Mouse (Mus musculus) kidney, adult 2 months (tissue): Measurements from ENCODE around the gene Odf2.

Source experiments
- CTCF ChIP-seq: fragments of 200-500 bp; conservative IDR thresholded peaks from 2 replicates; pipeline ENCODE4 v1.5.1; 2011; ENCODE audit warnings: low read depth, mild to moderate bottlenecking, control low read depth, low read length, moderate library complexity, mixed read lengths; ENCODE audit not compliant: insufficient read depth, insufficient read length
- POLR2A ChIP-seq: fragments of 200-500 bp; IDR thresholded peaks from one replicate; pipeline ENCODE4 v1.6.1; 2011; ENCODE audit warnings: low read depth, low read length, control low read depth

GRCm38 (mm10) chr2:29966826-29967225, 77.8 kb downstream of the Odf2 start:
- TF ChIP-seq POLR2A (no peak), CTCF (no peak)
